ENCODE assay signal across 23 mouse cellular contexts in the genomic region with DNA sequence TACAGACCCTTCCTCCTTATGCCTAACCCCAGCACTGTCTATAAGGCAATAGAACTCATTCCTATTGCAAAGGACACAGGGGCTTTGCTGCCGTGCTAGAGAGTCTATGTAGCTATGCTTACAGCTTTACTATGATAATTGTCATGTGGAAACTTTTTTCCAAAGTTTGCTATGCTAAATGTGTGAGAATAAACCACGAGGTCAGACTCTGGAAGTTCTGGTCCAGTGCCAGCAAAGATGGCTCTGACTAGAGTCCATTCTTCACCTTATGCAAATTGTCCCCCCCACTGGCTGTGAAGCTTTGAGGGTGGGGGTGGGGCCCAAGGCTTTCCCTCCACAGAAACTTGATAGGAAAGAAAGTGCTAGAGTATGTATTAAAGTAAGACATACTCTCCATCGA. TPM values are rescaled to one million over a fixed set of nuclear protein-coding genes. Genes with fewer than 3 reads are reported as not detected.
DNase-seq lines count a peak whose midpoint lies in the region; ATAC-seq and TF ChIP-seq lines count a peak whose summit lies in the region.
"Had no signal": no experiment of that assay in that cellular context is flagged by ENCODE, and none has a peak within 500 bp of the region (broad histone marks: within the 10 kb centered on the region; RNA-seq: fewer than 3 reads in every experiment).

No protein-coding gene starts in this region.

- DNase-seq in heart, adult 11 months = peak; percentile 55
- no peak for DNase-seq in heart, adult 18-20 months
- DNase-seq in kidney, postnatal 10 days = peak; percentile 60
- DNase-seq in kidney, adult 18-20 months = no peak
- peak; percentile 53 for DNase-seq in lung, embryonic 14.5 days
- no peak for DNase-seq in lung, postnatal 25 days (ENCODE audit: low spot score)
- no peak for DNase-seq in urinary bladder, postnatal 10 days (ENCODE audit: low spot score)
- DNase-seq: adrenal gland, postnatal 36 days; cerebellum, adult 9-10 months; kidney, adult 9 months; lung, postnatal 10 days; right cerebral cortex, adult 18-20 months; right cerebral cortex, postnatal 4 days; thymus, postnatal 25 days had no signal

- H3K9ac ChIP-seq in lung, embryonic 14.5 days = no peak overlapping the region
- H3K9ac ChIP-seq: forebrain, embryonic 15.5 days; hindbrain, embryonic 14.5 days; liver, embryonic 14.5 days; neural tube, embryonic 15.5 days had no signal

- H3K36me3 ChIP-seq in lung, embryonic 14.5 days (ENCODE audit: insufficient read depth) = no peaks in the 10 kb centered on the region
- H3K36me3 ChIP-seq: forebrain, embryonic 15.5 days; neural tube, embryonic 15.5 days had no signal

- H3K9me3 ChIP-seq in lung, embryonic 14.5 days (ENCODE audit: low read depth, low read length) = no peaks in the 10 kb centered on the region
- H3K9me3 ChIP-seq: forebrain, embryonic 15.5 days; neural tube, embryonic 15.5 days had no signal

- ATAC-seq in lung, embryonic 14.5 days (ENCODE audit: insufficient read depth) = no peak
- ATAC-seq: CD4-positive, CD25-positive, alpha-beta regulatory T cell, adult 4 months; forebrain, embryonic 15.5 days; inflammation-experienced regulatory T-cells, adult 6 months; Patski had no signal

- peaks cover 26% of the 10 kb centered on the region for H3K4me1 ChIP-seq in lung, embryonic 14.5 days (ENCODE audit: insufficient read depth)
- H3K4me1 ChIP-seq: forebrain, embryonic 15.5 days; neural tube, embryonic 15.5 days had no signal

- WGBS in lung, embryonic 14.5 days = 38% methylated on average over 3 of the region's 3 CpGs

- no peaks in the 10 kb centered on the region for H3K27me3 ChIP-seq in lung, embryonic 14.5 days (ENCODE audit: insufficient read depth, low read length)
- H3K27me3 ChIP-seq: forebrain, embryonic 15.5 days; neural tube, embryonic 15.5 days; Patski had no signal

- no peak overlapping the region for H3K4me3 ChIP-seq in lung, embryonic 14.5 days (ENCODE audit: low read depth, low read length)
- H3K4me3 ChIP-seq: forebrain, embryonic 15.5 days; neural tube, embryonic 15.5 days had no signal

- TF ChIP-seq CTCF in lung, embryonic 14.5 days (IDR thresholded peaks at IDR 0.05; ENCODE audit: low read depth) = no peak

- H3K27ac ChIP-seq in lung, embryonic 14.5 days (ENCODE audit: low read depth) = no peak overlapping the region
- H3K27ac ChIP-seq: forebrain, embryonic 15.5 days; hindbrain, embryonic 14.5 days; liver, embryonic 14.5 days; neural tube, embryonic 15.5 days had no signal

- H3K4me2 ChIP-seq in lung, embryonic 14.5 days = no peak overlapping the region
- H3K4me2 ChIP-seq: forebrain, embryonic 15.5 days; hindbrain, embryonic 14.5 days; midbrain, embryonic 11.5 days; neural tube, embryonic 15.5 days had no signal

RNA-seq across cellular contexts. Expression of a gene that starts 9.6 kb away (rescaled TPM):
- 100 to 1,000 TPM; 473 to 486 TPM for total RNA-seq in heart, adult 18-20 months (2021)
- 0.82 and 2.8 TPM in 2 replicates for polyA plus RNA-seq in lung, embryonic 14.5 days (2014; fragmentation: Nextera tagmentation; extraction: Ambion mirVana)
- total RNA-seq: midbrain, postnatal 0 days had no signal
- polyA plus RNA-seq: CD4-positive, CD25-positive, alpha-beta regulatory T cell, adult 4 months; inflammation-experienced regulatory T-cells, adult 6 months; Patski had no signal

RNA-seq across cellular contexts. Expression of a gene that starts 56.1 kb away (rescaled TPM):
- 10 to 100 TPM; 18.1 to 19.4 TPM for total RNA-seq in heart, adult 18-20 months (2021)
- 35.0 and 40.0 TPM in 2 replicates for polyA plus RNA-seq in lung, embryonic 14.5 days (2014; fragmentation: Nextera tagmentation; extraction: Ambion mirVana)

Comparison
In these comparisons a context has a peak if more than half of its experiments do, and no peak if none do; other contexts are left out.
1. DNase-seq: peak in heart, adult 11 months (single experiment), kidney, postnatal 10 days (single experiment) and lung, embryonic 14.5 days (single experiment); none in heart, adult 18-20 months (0 of 2), kidney, adult 18-20 months (single experiment), lung, postnatal 25 days (single experiment) and urinary bladder, postnatal 10 days (single experiment).